Mouse (Mus musculus) testis, postnatal 10 days (tissue): ENCODE measurements around the gene Cacna1f.

ENCODE experiments used
- DNase-seq: peaks from one replicate; pipeline ENCODE4 v3.0.0; 2021; ENCODE audit warnings: low spot score

The Cacna1f gene

GRCm38 (mm10) chrX:7606783-7607182 is at the start of gene Cacna1f:
Gene Cacna1f, plus strand, starts transcription at chrX:7607083.
- no peak for DNase-seq

- no peak for DNase-seq
These were observed 43.8 kb upstream of the Cacna1f start for GRCm38 (mm10) chrX:7563076-7563475.

GRCm38 (mm10) chrX:7566352-7566751 is 40.5 kb upstream of the Cacna1f start:
- DNase-seq = no peak

DNA sequence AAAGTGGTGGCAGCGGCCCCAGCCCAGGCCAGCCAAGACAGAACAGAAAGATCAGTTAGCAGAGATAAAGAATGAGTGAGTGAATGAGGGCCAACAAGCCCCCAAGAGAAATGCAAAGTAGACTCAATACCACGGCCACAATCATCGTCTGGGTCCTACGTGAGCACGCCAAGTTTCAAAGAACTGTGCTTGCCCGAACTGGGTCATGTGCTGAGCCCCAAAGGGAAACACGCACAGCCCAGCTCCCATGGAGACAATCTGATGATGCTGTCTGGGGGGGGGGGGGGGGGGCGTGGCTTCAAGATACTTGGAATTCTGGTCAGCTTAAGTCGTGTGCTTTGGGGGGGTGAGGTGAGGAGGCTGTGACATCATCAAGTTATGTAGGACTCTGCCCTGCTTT is 39.4 kb upstream of the Cacna1f start:
- DNase-seq = no peak

- no peak for DNase-seq
These were observed 36.3 kb upstream of the Cacna1f start for GRCm38 (mm10) chrX:7570481-7571175.

DNA sequence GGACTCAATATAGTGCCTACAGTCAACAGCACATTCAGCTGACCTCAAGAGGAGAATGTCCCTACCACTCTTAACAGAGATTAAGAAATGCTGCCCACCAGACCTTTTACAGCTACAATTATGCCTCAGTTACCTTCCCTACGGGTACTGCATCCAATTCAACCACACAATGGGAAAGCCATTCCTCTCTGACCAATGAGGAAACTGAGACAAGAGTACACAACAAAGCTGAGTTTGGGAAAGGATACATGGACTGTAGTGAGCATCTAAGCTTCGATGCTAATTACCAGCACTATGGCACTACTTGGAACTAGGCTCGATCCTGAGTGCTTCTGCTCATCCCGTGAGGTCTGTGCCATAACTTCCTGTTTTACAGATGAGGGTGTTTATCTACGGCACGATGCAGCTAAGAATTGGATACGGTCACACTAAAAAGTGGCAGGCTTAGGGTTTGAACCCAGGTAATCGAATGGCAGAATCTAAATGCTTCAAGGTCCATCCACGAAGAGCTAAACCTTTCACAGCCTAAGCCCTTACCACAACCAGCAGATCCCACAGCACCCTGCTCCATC is 35.2 kb upstream of the Cacna1f start:
- DNase-seq = no peak

- no peak for DNase-seq
These were observed 34.4 kb upstream of the Cacna1f start for GRCm38 (mm10) chrX:7572466-7572865.

DNA sequence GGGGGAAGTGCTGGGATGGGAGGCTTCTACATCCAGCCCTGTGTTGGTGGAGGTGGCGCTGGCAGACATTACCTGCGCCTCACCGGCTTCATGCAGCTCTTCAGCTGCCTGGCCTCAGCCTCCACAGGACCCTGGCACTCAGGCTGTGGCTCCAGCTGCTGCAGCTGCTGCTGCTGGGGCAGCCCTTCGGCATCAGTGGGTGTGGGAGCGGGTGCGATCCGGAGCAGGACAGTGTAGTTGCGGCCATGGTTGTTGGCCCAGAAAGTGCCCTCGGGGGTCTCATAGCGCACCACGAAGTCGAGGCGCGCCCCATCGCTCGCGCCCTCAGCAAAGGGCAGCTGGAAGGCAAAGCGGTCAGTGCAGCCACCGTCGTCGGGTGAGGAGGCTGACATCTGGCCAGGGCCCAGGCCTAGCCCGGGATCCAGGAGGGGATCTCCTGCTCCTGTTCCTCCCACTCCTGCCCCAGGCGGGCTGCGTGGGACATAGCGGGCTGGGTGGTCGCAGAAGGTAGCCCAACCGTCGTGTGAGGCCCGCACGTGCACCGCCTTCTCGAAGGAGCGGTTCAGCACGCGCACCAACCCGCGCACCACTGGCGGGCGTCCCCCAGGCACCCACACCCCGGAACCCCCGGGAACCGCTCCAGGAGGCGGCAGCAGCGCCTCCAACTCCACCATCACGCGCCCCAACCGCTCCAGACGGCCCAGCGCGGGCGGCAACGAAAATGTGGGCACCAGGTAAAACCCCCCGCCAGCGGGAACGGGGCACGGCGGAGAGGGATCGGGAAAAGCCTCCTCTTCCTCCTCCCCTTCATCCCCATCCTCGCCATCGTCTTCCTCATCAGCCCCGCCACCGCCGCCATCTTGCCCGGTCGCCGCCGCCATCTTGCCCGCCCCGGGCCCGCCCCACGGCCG is 33.5 kb upstream of the Cacna1f start, which contains the start of gene Foxp3:
Gene Foxp3 (plus strand): TSS at position 469 of the 911 bp plus-strand sequence.
- peak; percentile 71 for DNase-seq

DNA sequence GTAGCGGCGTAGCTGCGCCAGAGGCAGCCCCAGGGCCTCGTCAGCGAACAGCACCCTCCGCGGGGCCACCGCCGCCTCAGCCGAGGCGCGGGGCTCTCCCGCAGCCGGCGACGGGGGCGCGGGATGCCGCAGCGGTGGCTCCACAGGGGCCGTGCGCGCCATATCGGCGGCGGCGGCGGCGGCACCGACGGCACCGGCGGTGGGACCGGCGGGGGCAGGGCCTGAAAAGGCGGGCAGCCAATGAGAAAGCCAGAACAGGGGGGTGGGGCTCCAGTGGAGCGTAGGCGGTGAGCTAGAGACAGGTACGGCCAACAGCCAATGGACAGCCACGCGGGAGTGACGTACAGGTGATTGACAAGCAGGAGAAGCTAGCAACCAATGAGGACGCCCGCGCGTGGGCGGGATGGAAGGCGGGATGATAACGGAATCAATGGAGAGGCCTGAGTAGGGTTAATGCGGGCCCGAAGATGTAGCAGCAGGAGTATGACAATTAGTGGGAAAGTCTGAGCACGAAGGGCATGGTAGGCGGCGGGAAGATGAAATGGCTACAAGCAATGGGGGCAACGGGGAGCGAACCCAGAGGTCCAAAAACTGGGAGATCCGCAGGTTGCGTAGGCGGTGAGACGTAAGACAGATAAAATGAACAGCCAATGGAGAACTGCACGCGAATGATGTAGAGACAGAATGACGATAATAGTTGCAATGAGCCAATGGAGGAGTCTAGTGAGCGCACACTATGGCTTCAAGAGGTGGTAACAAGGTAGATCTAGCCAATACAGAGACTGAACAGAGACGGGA is 32.6 kb upstream of the Cacna1f start, which contains the start of gene Ppp1r3f:
Gene Ppp1r3f (minus strand): TSS at position 197 of the 798 bp plus-strand sequence.
- DNase-seq = peak; percentile 92

DNA sequence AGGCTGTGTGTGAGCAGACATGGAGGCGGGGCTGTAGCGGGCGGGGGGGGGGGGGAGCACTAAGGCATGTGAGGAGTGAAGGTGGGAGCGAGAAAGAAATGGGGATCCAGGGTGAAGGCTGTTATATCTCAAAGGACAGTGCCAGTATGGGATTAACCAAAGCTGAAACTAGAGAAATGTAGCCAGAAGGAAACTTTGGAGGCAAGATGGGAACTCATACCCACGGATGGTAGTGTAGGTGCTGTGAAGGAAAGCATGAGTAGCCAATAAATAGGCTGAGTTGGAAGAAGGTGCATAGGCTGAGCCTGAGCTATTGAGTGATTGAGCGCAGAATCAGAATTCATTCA is 32.0 kb upstream of the Cacna1f start:
- no peak for DNase-seq

DNA sequence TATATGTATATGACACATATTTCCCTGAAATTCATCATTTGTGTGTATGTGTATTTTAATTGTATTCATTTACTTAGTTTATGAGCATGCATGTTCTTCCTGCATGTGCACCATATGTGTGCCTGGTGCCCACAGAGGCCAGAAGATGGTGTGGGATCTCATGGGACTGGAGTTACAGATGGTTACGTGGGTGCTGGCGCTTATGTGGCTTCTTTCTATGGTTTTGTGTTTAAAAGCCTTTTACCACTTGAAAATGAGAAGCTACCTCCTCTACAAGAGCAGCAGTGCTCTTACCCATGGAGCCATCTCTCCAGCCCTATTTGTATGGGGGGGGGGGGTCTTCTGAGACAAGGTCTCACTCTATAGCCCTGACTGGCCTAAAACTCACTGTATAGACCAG is 25.7 kb upstream of the Cacna1f start:
- DNase-seq = no peak

- no peak for DNase-seq
These were observed 23.0 kb upstream of the Cacna1f start for GRCm38 (mm10) chrX:7583881-7584280.

DNA sequence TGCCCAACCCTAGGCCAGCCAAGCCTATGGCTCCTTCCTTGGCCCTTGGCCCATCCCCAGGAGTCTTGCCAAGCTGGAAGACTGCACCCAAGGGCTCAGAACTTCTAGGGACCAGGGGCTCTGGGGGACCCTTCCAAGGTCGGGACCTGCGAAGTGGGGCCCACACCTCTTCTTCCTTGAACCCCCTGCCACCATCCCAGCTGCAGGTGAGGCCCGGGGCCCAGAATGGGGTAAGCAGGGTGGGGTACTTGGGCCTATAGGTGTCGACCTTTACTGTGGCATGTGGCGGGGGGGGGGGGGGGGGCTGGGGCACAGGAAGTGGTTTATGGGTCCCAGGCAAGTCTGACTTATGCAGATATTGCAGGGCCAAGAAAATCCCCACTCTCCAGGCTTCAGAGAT is 20.5 kb upstream of the Cacna1f start:
- DNase-seq = no peak

DNA sequence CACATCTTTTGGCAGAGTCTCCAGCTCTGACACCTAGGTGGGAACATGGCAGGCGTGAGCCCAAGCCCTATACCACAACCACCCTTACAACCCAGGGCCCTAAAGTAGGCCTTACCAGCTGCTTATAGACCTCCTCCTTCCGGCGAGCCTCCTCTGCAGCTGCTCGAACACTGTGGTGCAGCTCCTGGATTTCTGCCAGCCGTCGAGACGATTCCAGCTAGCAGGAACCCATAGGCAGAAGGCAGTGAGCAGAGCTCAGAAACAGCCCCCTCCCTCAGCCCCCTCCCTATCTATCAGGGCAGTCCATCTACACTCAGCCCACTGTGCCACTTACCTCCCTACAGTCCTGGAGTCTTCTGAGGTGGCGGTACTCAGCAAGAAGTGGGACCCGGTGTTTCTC is 11.5 kb upstream of the Cacna1f start:
- DNase-seq = no peak

DNA sequence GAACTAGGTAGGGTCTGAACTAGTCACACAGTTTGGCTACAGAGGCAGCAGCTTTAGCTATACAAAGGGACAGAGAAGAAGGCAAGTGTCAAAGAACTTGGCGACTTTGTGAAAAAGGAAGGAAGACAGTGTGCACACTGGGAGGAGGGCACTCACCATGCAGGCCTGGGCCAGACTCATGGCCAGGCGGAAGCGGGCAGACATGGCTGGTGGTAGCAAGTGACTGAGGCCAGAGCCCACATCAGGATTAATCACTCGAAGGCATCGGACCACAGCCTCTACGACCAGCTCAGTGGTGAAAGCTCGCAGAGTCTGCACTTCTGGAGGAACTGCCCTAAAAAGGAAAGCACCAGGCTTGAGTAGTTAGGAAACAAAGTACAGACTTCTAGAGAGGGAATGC is 2.9 kb upstream of the Cacna1f start:
- DNase-seq = no peak

GRCm38 (mm10) chrX:7604879-7605574 is 1.9 kb upstream of the Cacna1f start, which contains the start of gene Ccdc22:
Gene Ccdc22, minus strand, starts transcription at chrX:7605517.
- DNase-seq = peak; percentile 82

DNA sequence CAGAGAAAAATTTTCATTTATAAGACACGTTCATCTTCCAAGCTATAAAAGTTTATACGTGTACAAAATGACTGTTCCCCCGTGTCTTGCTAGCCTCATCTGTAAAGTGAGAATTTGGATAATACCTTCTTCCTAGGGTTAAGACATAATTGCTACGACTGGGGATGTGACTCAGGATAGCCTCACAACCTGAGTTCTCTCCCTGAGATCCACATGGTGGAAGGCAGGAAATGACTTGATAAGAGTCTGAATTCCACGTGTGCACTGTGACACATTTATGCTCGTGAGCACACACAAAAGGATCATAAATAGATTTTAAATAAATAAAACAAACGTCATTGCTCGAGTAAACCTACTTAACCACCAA is 1.3 kb upstream of the Cacna1f start:
- no peak for DNase-seq

- no peak for DNase-seq
These were observed 3.2 kb downstream of the Cacna1f start for GRCm38 (mm10) chrX:7610035-7610434.

DNA sequence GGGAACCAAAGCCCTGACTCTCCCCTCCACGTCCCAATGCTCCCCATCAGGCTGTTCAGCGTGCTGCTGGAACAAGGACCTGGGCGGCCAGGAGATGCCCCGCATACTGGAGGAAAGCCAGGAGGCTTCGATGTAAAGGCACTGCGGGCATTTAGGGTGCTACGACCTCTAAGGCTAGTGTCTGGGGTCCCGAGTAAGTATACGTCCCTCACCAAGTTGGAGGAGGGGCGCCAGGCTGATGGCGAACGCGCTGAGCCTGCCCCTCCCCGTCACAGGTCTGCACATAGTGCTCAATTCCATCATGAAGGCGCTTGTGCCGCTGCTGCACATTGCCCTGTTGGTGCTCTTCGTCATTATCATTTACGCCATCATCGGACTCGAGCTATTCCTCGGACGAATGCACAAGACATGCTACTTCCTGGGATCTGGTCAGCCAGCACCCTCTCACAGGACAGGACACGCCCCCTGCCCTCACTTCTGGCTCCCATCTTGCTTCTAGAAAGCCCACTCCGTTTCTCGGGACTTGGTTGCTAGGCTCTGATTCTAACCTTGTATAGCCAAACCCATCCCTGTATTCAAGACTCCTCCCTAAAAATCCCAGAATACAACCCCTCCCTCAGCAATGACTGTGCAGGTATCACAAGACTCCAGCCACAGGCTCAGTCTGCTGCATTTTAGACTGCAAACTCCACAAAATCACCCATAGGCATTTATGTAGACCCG is 3.8 kb downstream of the Cacna1f start:
- DNase-seq = no peak

- DNase-seq = no peak
These were observed 11.1 kb downstream of the Cacna1f start for GRCm38 (mm10) chrX:7617889-7618551.
